Mouse (Mus musculus): ENCODE data around the gene Lpp. TPM values are rescaled to one million over a fixed set of nuclear protein-coding genes. Genes with fewer than 3 reads are reported as not detected.

Gene Lpp
- total and polyA plus RNA-seq, 3 experiments, result not detected

DNA sequence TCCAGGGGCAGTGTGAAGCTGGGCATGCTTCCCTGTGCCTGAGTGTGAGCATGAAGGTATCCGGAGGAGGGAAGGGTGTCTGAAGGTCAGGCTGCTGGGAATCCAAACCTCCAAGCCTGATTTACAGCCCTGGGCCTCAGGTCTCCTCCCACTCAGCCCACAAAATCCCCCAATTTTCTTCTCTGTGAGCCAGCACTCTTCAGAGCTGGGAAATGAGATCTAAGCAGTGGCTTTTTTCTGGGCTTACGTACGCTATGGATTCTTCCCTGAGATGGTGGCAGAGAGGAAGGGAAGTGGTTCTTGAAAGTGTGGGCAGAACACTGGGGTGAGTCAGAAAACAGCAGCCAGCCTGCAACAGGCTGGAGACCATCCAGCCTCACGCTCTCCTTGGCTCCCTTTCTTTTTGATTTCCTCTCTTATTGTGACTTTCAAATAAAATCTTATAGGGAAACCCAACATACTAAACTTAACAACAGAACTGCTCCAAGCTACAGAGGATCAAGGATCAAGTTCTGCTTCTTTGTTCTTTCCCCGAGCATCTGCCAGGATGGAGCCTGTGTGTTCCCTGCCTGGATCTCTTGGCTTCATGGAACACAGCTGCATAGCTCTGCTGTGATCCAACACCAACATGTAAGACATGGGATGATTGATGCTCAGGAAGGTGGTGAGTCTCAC lies 648.7 kb downstream of the Lpp start:
- Histone ChIP-seq H3K9ac (ENCODE audit: control insufficient read depth, low read depth, low read length, poor library complexity, severe bottlenecking) (no peak overlapping the region), H3K4me3 (ENCODE audit: control insufficient read depth in 1 of 2, insufficient read depth in 1 of 2, low read depth in 2 of 2, low read length in 2 of 2) (no peak overlapping the region), H3K9me3 (replicated peaks; ENCODE audit: insufficient read depth, low read length) (no peaks in the 10 kb centered on the region), H3K36me3 (ENCODE audit: control insufficient read depth in 1 of 2, insufficient read depth in 2 of 2, low read length in 2 of 2) (no peaks in the 10 kb centered on the region), H3K27me3 (ENCODE audit: control insufficient read depth in 1 of 2, insufficient read depth in 2 of 2, low read length in 2 of 2) (no peaks in the 10 kb centered on the region), H3K27ac (ENCODE audit: control insufficient read depth, low read depth, low read length) (no peak overlapping the region), H3K79me2 (ENCODE audit: control insufficient read depth, insufficient read depth, low read length, poor library complexity) (no peaks in the 10 kb centered on the region), H3K4me1 (ENCODE audit: control insufficient read depth in 1 of 2, insufficient read depth in 2 of 2, low read length in 2 of 2) (no peaks in the 10 kb centered on the region)
- no peak for DNase-seq (ENCODE audit: low read depth, low spot score)
- TF ChIP-seq KAT2A (conservative IDR thresholded peaks at IDR 0.05; ENCODE audit: low read depth, low read length), result no peak
- no peak for TF ChIP-seq POLR2AphosphoS2 (IDR thresholded peaks at IDR 0.05; ENCODE audit: low read length)
